Mouse (Mus musculus): ENCODE data around the gene Ucp3. TPM values are rescaled to one million over a fixed set of nuclear protein-coding genes. Genes with fewer than 3 reads are reported as not detected.

Ucp3 gene
- not detected for polyA plus RNA-seq (2012; fragmentation: generic; extraction: Trizol)
- long read RNA-seq, experiment 1, result 0 reads
- long read RNA-seq, experiment 2, result 0 reads

GRCm38 (mm10) chr7:100472777-100473176 lies at the start of gene Ucp3:
Gene Ucp3 (plus strand): TSS chr7:100472990.
- H3K4me3 ChIP-seq (ENCODE audit: insufficient read depth, poor library complexity, severe bottlenecking), result no peak within 1 kb of the TSS
- no peaks in the 10 kb centered on the region for H3K27me3 ChIP-seq (ENCODE audit: control insufficient read depth, insufficient read depth, insufficient read length)
- H3ac ChIP-seq (ENCODE audit: control insufficient read depth, insufficient read length, low read depth), result no peak within 1 kb of the TSS
- no peak for TF ChIP-seq FOSL1 (IDR thresholded peaks at IDR 0.05; ENCODE audit: insufficient read depth, low read length, poor library complexity, severe bottlenecking)
- no peak for TF ChIP-seq CTCF (IDR thresholded peaks at IDR 0.05; ENCODE audit: control insufficient read depth, insufficient read depth, insufficient read length)
- no peak for TF ChIP-seq CEBPB (IDR thresholded peaks at IDR 0.05; ENCODE audit: low read depth)
- no peak for TF ChIP-seq MYOD1 (IDR thresholded peaks at IDR 0.05; ENCODE audit: control insufficient read depth, insufficient read length, low read depth)
- TF ChIP-seq USF1 (IDR thresholded peaks at IDR 0.05; ENCODE audit: low read depth), result no peak
- TF ChIP-seq MAX (IDR thresholded peaks at IDR 0.05), result no peak
- TF ChIP-seq MYOG (IDR thresholded peaks at IDR 0.05; ENCODE audit: control insufficient read depth, extremely low read depth, insufficient read length), result no peak
- H3K36me3 ChIP-seq (ENCODE audit: control insufficient read depth, insufficient read depth), result no peaks in the 10 kb centered on the region
- H3K79me3 ChIP-seq (ENCODE audit: low read depth), result no peaks in the 10 kb centered on the region
- H3K79me2 ChIP-seq (ENCODE audit: control insufficient read depth, insufficient read depth), result no peaks in the 10 kb centered on the region

- Histone ChIP-seq H3K79me3 (ENCODE audit: low read depth) (no peaks in the 10 kb centered on the region), H3K79me2 (ENCODE audit: control insufficient read depth, insufficient read depth) (no peaks in the 10 kb centered on the region), H3ac (ENCODE audit: control insufficient read depth, insufficient read length, low read depth) (no peak overlapping the region), H3K27me3 (ENCODE audit: control insufficient read depth, insufficient read depth, insufficient read length) (no peaks in the 10 kb centered on the region), H3K4me3 (ENCODE audit: insufficient read depth, poor library complexity, severe bottlenecking) (no peak overlapping the region), H3K36me3 (ENCODE audit: control insufficient read depth, insufficient read depth) (peaks cover 19% of the 10 kb centered on the region)
- TF ChIP-seq MYOD1 (IDR thresholded peaks at IDR 0.05; ENCODE audit: control insufficient read depth, insufficient read length, low read depth), result no peak
- no peak for TF ChIP-seq MYOG (IDR thresholded peaks at IDR 0.05; ENCODE audit: control insufficient read depth, extremely low read depth, insufficient read length)
- TF ChIP-seq FOSL1 (IDR thresholded peaks at IDR 0.05; ENCODE audit: insufficient read depth, low read length, poor library complexity, severe bottlenecking), result no peak
- TF ChIP-seq MAX (IDR thresholded peaks at IDR 0.05), result no peak
- no peak for TF ChIP-seq CTCF (IDR thresholded peaks at IDR 0.05; ENCODE audit: control insufficient read depth, insufficient read depth, insufficient read length)
Observed at GRCm38 (mm10) chr7:100425795-100426194, 47.0 kb upstream of the Ucp3 start.

- Histone ChIP-seq H3K79me3 (ENCODE audit: low read depth) (no peaks in the 10 kb centered on the region), H3K4me3 (ENCODE audit: insufficient read depth, poor library complexity, severe bottlenecking) (no peak overlapping the region), H3K36me3 (ENCODE audit: control insufficient read depth, insufficient read depth) (peaks cover 19% of the 10 kb centered on the region), H3K27me3 (ENCODE audit: control insufficient read depth, insufficient read depth, insufficient read length) (no peaks in the 10 kb centered on the region), H3ac (ENCODE audit: control insufficient read depth, insufficient read length, low read depth) (no peak overlapping the region), H3K79me2 (ENCODE audit: control insufficient read depth, insufficient read depth) (no peaks in the 10 kb centered on the region)
- TF ChIP-seq CTCF (IDR thresholded peaks at IDR 0.05; ENCODE audit: control insufficient read depth, insufficient read depth, insufficient read length), result peak; percentile 34
- TF ChIP-seq MYOG (IDR thresholded peaks at IDR 0.05; ENCODE audit: control insufficient read depth, extremely low read depth, insufficient read length), result no peak
- no peak for TF ChIP-seq CEBPB (IDR thresholded peaks at IDR 0.05; ENCODE audit: low read depth)
Observed at GRCm38 (mm10) chr7:100429102-100429501, 43.7 kb upstream of the Ucp3 start.

GRCm38 (mm10) chr7:100429911-100430310 lies 42.9 kb upstream of the Ucp3 start:
- TF ChIP-seq CTCF (IDR thresholded peaks at IDR 0.05; ENCODE audit: control insufficient read depth, insufficient read depth, insufficient read length) (no peak), USF1 (IDR thresholded peaks at IDR 0.05; ENCODE audit: low read depth) (no peak), MYOG (IDR thresholded peaks at IDR 0.05; ENCODE audit: control insufficient read depth, extremely low read depth, insufficient read length) (no peak), MAX (IDR thresholded peaks at IDR 0.05) (no peak), CEBPB (IDR thresholded peaks at IDR 0.05; ENCODE audit: low read depth) (no peak)
- H3K4me3 ChIP-seq (ENCODE audit: insufficient read depth, poor library complexity, severe bottlenecking), result no peak overlapping the region
- peaks cover 19% of the 10 kb centered on the region for H3K36me3 ChIP-seq (ENCODE audit: control insufficient read depth, insufficient read depth)
- H3K27me3 ChIP-seq (ENCODE audit: control insufficient read depth, insufficient read depth, insufficient read length), result no peaks in the 10 kb centered on the region
- no peaks in the 10 kb centered on the region for H3K79me3 ChIP-seq (ENCODE audit: low read depth)
- no peak overlapping the region for H3ac ChIP-seq (ENCODE audit: control insufficient read depth, insufficient read length, low read depth)
- H3K79me2 ChIP-seq (ENCODE audit: control insufficient read depth, insufficient read depth), result no peaks in the 10 kb centered on the region

- Histone ChIP-seq H3K27me3 (ENCODE audit: control insufficient read depth, insufficient read depth, insufficient read length) (no peaks in the 10 kb centered on the region), H3ac (ENCODE audit: control insufficient read depth, insufficient read length, low read depth) (no peak overlapping the region), H3K4me3 (ENCODE audit: insufficient read depth, poor library complexity, severe bottlenecking) (no peak overlapping the region), H3K79me2 (ENCODE audit: control insufficient read depth, insufficient read depth) (no peaks in the 10 kb centered on the region), H3K36me3 (ENCODE audit: control insufficient read depth, insufficient read depth) (peaks cover 14% of the 10 kb centered on the region), H3K79me3 (ENCODE audit: low read depth) (no peaks in the 10 kb centered on the region)
- TF ChIP-seq MAX (IDR thresholded peaks at IDR 0.05), result no peak
- TF ChIP-seq CTCF (IDR thresholded peaks at IDR 0.05; ENCODE audit: control insufficient read depth, insufficient read depth, insufficient read length), result no peak
- TF ChIP-seq MYOG (IDR thresholded peaks at IDR 0.05; ENCODE audit: control insufficient read depth, extremely low read depth, insufficient read length), result no peak
- no peak for TF ChIP-seq FOSL1 (IDR thresholded peaks at IDR 0.05; ENCODE audit: insufficient read depth, low read length, poor library complexity, severe bottlenecking)
- TF ChIP-seq MYOD1 (IDR thresholded peaks at IDR 0.05; ENCODE audit: control insufficient read depth, insufficient read length, low read depth), result no peak
- no peak for TF ChIP-seq CEBPB (IDR thresholded peaks at IDR 0.05; ENCODE audit: low read depth)
- TF ChIP-seq USF1 (IDR thresholded peaks at IDR 0.05; ENCODE audit: low read depth), result no peak
Observed at GRCm38 (mm10) chr7:100431103-100431502, 41.7 kb upstream of the Ucp3 start.

GRCm38 (mm10) chr7:100433295-100433694 lies 39.5 kb upstream of the Ucp3 start:
- H3K4me3 ChIP-seq (ENCODE audit: insufficient read depth, poor library complexity, severe bottlenecking), result no peak overlapping the region
- no peaks in the 10 kb centered on the region for H3K79me3 ChIP-seq (ENCODE audit: low read depth)
- TF ChIP-seq MYOG (IDR thresholded peaks at IDR 0.05; ENCODE audit: control insufficient read depth, extremely low read depth, insufficient read length), result no peak
- H3K79me2 ChIP-seq (ENCODE audit: control insufficient read depth, insufficient read depth), result no peaks in the 10 kb centered on the region
- H3K36me3 ChIP-seq (ENCODE audit: control insufficient read depth, insufficient read depth), result peaks cover 7% of the 10 kb centered on the region
- no peaks in the 10 kb centered on the region for H3K27me3 ChIP-seq (ENCODE audit: control insufficient read depth, insufficient read depth, insufficient read length)
- no peak overlapping the region for H3ac ChIP-seq (ENCODE audit: control insufficient read depth, insufficient read length, low read depth)
